Mouse (Mus musculus) CH12.LX (cell line): ENCODE data around the gene Acyp2. TPM values are rescaled to one million over a fixed set of nuclear protein-coding genes. Genes with fewer than 3 reads are reported as not detected.

ENCODE experiments used
- DNase-seq: peaks from one replicate; pipeline ENCODE4 v3.0.0-alpha.2; 2013; ENCODE audit errors: extremely low read depth
- H3K27ac ChIP-seq: 2 replicates; pipeline ENCODE4 v1.5.1; 2012; ENCODE audit warnings: low read depth, mild to moderate bottlenecking, control low read depth, moderate library complexity; ENCODE audit not compliant: insufficient read depth
- H3K27me3 ChIP-seq: replicated peaks from 2 replicates; pipeline ENCODE3; 2012; ENCODE audit warnings: inconsistent platforms
- H3K36me3 ChIP-seq, 2 experiments: replicated peaks in 1 of 2; 2 replicates each; pipeline versions ENCODE3 to v1.6.1; 2012; ENCODE audit warnings: inconsistent platforms in 1 of 2, low read length in 1 of 2, mild to moderate bottlenecking in 1 of 2, mixed read lengths in 1 of 2, moderate library complexity in 1 of 2; ENCODE audit not compliant: control insufficient read depth in 1 of 2, insufficient read depth in 1 of 2
- H3K4me1 ChIP-seq, 2 experiments: 2 replicates each; pipeline ENCODE4 v1.6.1; 2012; ENCODE audit warnings: inconsistent platforms in 1 of 2, moderate library complexity in 1 of 2; ENCODE audit not compliant: insufficient read depth in 2 of 2, control insufficient read depth in 1 of 2
- H3K4me2 ChIP-seq: 2 replicates; pipeline ENCODE4 v1.6.1; 2012; ENCODE audit warnings: low read depth, mild to moderate bottlenecking, control low read depth; ENCODE audit not compliant: poor library complexity, insufficient read depth, severe bottlenecking
- H3K4me3 ChIP-seq, 3 experiments: fragments of 150-350 bp in 1 of 3; sonication (generic) in 1 of 3; replicated peaks in 1 of 3; 2 replicates each; pipeline versions ENCODE3 to v1.5.1; 2011 to 2012; ENCODE audit warnings: low read depth in 2 of 3, low read length in 2 of 3, mild to moderate bottlenecking in 2 of 3, moderate library complexity in 2 of 3, control low read depth in 1 of 3, improper control_type of control experiment in 1 of 3, inconsistent platforms in 1 of 3, mixed read lengths in 1 of 3; ENCODE audit not compliant: poor library complexity in 1 of 3
- H3K79me2 ChIP-seq: replicated peaks from 2 replicates; pipeline ENCODE4 v1.6.1; 2012; ENCODE audit warnings: mild to moderate bottlenecking, moderate library complexity; ENCODE audit not compliant: control insufficient read depth, poor library complexity, insufficient read depth, severe bottlenecking; ENCODE audit errors: extremely low read depth
- H3K9ac ChIP-seq: 2 replicates; pipeline ENCODE4 v1.6.1; 2012; ENCODE audit warnings: low read depth, mild to moderate bottlenecking, control low read depth, moderate library complexity; ENCODE audit not compliant: insufficient read depth
- H3K9me3 ChIP-seq: replicated peaks from 2 replicates; pipeline ENCODE3; 2012; ENCODE audit warnings: low read length, inconsistent platforms, mixed read lengths
- BHLHE40 ChIP-seq: IDR thresholded peaks from 2 replicates; pipeline ENCODE4 v1.6.1; 2011; ENCODE audit warnings: mild to moderate bottlenecking, low read depth, low read length, improper control_type of control experiment
- CHD1 ChIP-seq: IDR thresholded peaks from 2 replicates; pipeline ENCODE4 v1.6.1; 2012; ENCODE audit warnings: low read depth, low read length, improper control_type of control experiment, inconsistent platforms
- ELF1 ChIP-seq: IDR thresholded peaks from 2 replicates; pipeline ENCODE4 v1.6.1; 2014; ENCODE audit warnings: low read depth, mild to moderate bottlenecking, inconsistent platforms, low read length, improper control_type of control experiment
- EP300 ChIP-seq: IDR thresholded peaks from 2 replicates; pipeline ENCODE4 v1.6.1; 2011; ENCODE audit warnings: low read length, improper control_type of control experiment
- ETS1 ChIP-seq: conservative IDR thresholded peaks from 2 replicates; pipeline ENCODE4 v1.6.1; 2012; ENCODE audit warnings: low read depth, mild to moderate bottlenecking, inconsistent platforms, low read length, improper control_type of control experiment, moderate library complexity
- KAT2A ChIP-seq: IDR thresholded peaks from 2 replicates; pipeline ENCODE4 v1.6.1; 2012; ENCODE audit warnings: low read length, improper control_type of control experiment, inconsistent platforms; ENCODE audit not compliant: insufficient replicate concordance
- MAX ChIP-seq: IDR thresholded peaks from 2 replicates; pipeline ENCODE4 v1.6.1; 2011; ENCODE audit warnings: low read length, improper control_type of control experiment
- MXI1 ChIP-seq: IDR thresholded peaks from 2 replicates; pipeline ENCODE4 v1.6.1; 2011; ENCODE audit warnings: mild to moderate bottlenecking, low read depth, low read length, improper control_type of control experiment
- MYC ChIP-seq: IDR thresholded peaks from 2 replicates; pipeline ENCODE4 v1.6.1; 2011; ENCODE audit warnings: low read depth, mild to moderate bottlenecking, improper control_type of control experiment, low read length
- PAX5 ChIP-seq: IDR thresholded peaks from 2 replicates; pipeline ENCODE4 v1.6.1; 2012; ENCODE audit warnings: low read length, inconsistent platforms, mixed read lengths
- POLR2A ChIP-seq: IDR thresholded peaks from 2 replicates; pipeline ENCODE4 v1.6.1; 2011; ENCODE audit warnings: low read depth, mild to moderate bottlenecking, improper control_type of control experiment, low read length
- RCOR1 ChIP-seq: conservative IDR thresholded peaks from 2 replicates; pipeline ENCODE4 v1.6.1; 2012; ENCODE audit warnings: low read depth, mild to moderate bottlenecking, inconsistent platforms, low read length, improper control_type of control experiment
- SIN3A ChIP-seq: IDR thresholded peaks from 2 replicates; pipeline ENCODE4 v1.6.1; 2012; ENCODE audit warnings: low read length, improper control_type of control experiment, inconsistent platforms
- SMC3 ChIP-seq: IDR thresholded peaks from 2 replicates; pipeline ENCODE4 v1.6.1; 2011; ENCODE audit warnings: low read depth, low read length, improper control_type of control experiment
- UBTF ChIP-seq: IDR thresholded peaks from 2 replicates; pipeline ENCODE4 v1.6.1; 2012; ENCODE audit warnings: low read depth, mild to moderate bottlenecking, inconsistent platforms, low read length, improper control_type of control experiment, moderate library complexity
- ZKSCAN1 ChIP-seq: IDR thresholded peaks from 2 replicates; pipeline ENCODE4 v1.6.1; 2012; ENCODE audit warnings: low read depth, inconsistent platforms, low read length, improper control_type of control experiment, borderline replicate concordance
- ZMIZ1 ChIP-seq: IDR thresholded peaks from 2 replicates; pipeline ENCODE4 v1.6.1; 2012; ENCODE audit warnings: low read depth, mild to moderate bottlenecking, inconsistent platforms, low read length, improper control_type of control experiment
- dilution Hi-C: fragments of 300-500 bp; cut with MboI; formaldehyde crosslinking; loops from 2 replicates; pipeline ENCODE4 v1.14.3; 2020; ENCODE audit warnings: low sequenced_read_pairs; ENCODE audit not compliant: extremely low pct_unique_long_range_greater_than_20kb, extremely low pct_ligation_motif_present
- in situ Hi-C: fragments of 300-500 bp; cut with MboI; formaldehyde crosslinking; loops from 3 replicates; pipeline ENCODE4 v1.14.3; 2019; ENCODE audit warnings: low sequenced_read_pairs, low pct_ligation_motif_present, low pct_unique_long_range_greater_than_20kb, mixed read lengths
- polyA plus RNA-seq: library from polyadenylated mRNA; unstranded; fragments of >175 nt; gene quantifications from 2 replicates; pipeline ENCODE4 v1.2.1, GENCODE M21; 2012; ENCODE audit warnings: low read depth; ENCODE audit not compliant: insufficient read length
- total RNA-seq, 2 experiments: library from RNA; depleted of rRNA; stranded (reverse); fragments of 300-350 nt in 1 of 2; fragments of >200 nt in 1 of 2; gene quantifications; 2 replicates each; pipeline ENCODE4 v1.2.3; 2012 to 2014

The Acyp2 gene
- total and polyA plus RNA-seq, 3 experiments: 0.17 to 3.1 (median 1.7) TPM

DNA sequence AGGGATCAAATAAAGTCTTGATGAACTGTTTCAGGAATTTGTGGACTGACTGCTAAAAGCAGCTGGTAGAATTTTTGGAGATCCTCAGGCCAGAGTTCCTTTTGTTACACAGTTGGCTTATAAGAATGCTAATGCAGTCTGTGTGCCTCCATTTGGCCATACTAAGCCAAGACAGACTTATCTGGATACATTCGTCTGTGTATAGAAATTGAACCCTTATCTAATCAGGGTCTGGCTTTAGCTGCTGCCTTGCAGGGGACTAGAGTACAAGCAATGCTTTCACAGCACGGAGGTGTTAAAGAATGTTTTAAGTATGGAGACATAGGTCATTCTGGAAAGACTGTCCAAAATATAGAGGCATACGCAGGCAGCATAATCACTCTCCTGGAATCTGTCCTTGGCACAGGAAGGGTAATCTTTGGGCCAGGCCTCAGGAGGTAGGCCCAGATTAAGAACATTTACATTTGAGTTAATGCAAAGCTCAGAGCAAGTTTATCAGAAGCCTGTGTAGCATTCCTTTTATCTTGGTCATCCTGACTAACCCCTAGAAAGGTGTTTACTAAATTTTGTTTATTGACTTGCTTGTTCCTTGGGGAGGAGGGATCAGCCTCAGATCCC is 150.5 kb downstream of the Acyp2 start:
- dilution Hi-C loops (no loop called here), in situ Hi-C loops (no loop called here)
- no peak for DNase-seq
- no peaks in the 10 kb centered on the region for H3K36me3 ChIP-seq
- H3K4me1 ChIP-seq: no peaks in the 10 kb centered on the region
- no peak overlapping the region for H3K9ac ChIP-seq
- H3K4me3 ChIP-seq: no peak overlapping the region
- no peak overlapping the region for H3K4me2 ChIP-seq
- no peak overlapping the region for H3K27ac ChIP-seq
- no peaks in the 10 kb centered on the region for H3K79me2 ChIP-seq
- no peaks in the 10 kb centered on the region for H3K27me3 ChIP-seq
- TF ChIP-seq SMC3 (no peak), ETS1 (no peak), MAX (no peak)
- peaks cover 4% of the 10 kb centered on the region for H3K9me3 ChIP-seq

DNA sequence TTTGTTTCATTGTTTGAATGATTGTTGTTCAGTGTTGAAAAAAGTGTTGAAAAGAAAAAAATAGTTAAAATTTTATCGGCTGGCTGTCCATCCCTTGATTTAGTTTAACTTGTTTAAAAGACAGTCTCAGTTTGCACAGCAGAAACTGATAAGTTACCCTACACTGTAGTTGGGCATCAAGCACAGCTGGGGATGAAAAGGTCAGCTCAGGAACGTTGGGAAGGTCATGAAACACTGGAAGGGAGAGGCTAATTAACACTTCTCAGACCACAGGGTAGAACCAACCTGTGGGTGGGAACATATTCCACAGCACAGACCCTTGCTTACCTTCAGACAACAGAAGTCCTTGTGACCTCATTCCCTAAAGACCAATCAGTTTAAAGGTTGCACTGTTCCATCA is 152.2 kb downstream of the Acyp2 start:
- in situ Hi-C loops: no loop called here
- H3K79me2 ChIP-seq: no peaks in the 10 kb centered on the region
- H3K4me3 ChIP-seq: no peak overlapping the region
- no peak overlapping the region for H3K4me2 ChIP-seq
- no peak for TF ChIP-seq UBTF
- no peak for TF ChIP-seq ZMIZ1
- TF ChIP-seq KAT2A: no peak
- no peak for TF ChIP-seq ZKSCAN1
- no peak for TF ChIP-seq RCOR1
- no peak for TF ChIP-seq MAX
- no peak for TF ChIP-seq ELF1
- TF ChIP-seq MYC: no peak
- no peak for TF ChIP-seq BHLHE40
- no peak for TF ChIP-seq SIN3A
- TF ChIP-seq MXI1: no peak
- TF ChIP-seq EP300: no peak
- no peak for TF ChIP-seq PAX5
- no peak for TF ChIP-seq SMC3
- TF ChIP-seq CHD1: no peak
- TF ChIP-seq POLR2A: no peak
- no peak overlapping the region for H3K27ac ChIP-seq
- H3K27me3 ChIP-seq: no peaks in the 10 kb centered on the region
- DNase-seq: no peak
- dilution Hi-C loops: no loop called here
- no peak overlapping the region for H3K9ac ChIP-seq
- H3K36me3 ChIP-seq: no peaks in the 10 kb centered on the region
- no peaks in the 10 kb centered on the region for H3K4me1 ChIP-seq
- peaks cover 4% of the 10 kb centered on the region for H3K9me3 ChIP-seq
